23 mouse cellular contexts compared by ENCODE assay signal in genomic region chr10:121634159-121634558, GRCm38 (mm10). TPM values are rescaled to one million over a fixed set of nuclear protein-coding genes. Genes with fewer than 3 reads are reported as not detected.
"Had no signal": no experiment of that assay in that cellular context is flagged by ENCODE, and none has a peak within 500 bp of the region (broad histone marks: within the 10 kb centered on the region; RNA-seq: fewer than 3 reads in every experiment).

No protein-coding gene starts in this region.

- H3K9me3 ChIP-seq: liver, embryonic 13.5 days; megakaryocyte, embryonic 14.5 days; midbrain, embryonic 10.5 days; midbrain, embryonic 13.5 days; neural tube, embryonic 13.5 days; stomach, embryonic 15.5 days had no signal

- H3K9ac ChIP-seq: liver, embryonic 13.5 days; lung, embryonic 14.5 days; midbrain, embryonic 13.5 days; neural tube, embryonic 13.5 days; stomach, embryonic 15.5 days had no signal

- H3K4me3 ChIP-seq: layer of hippocampus, adult 2 months; left cerebral cortex, adult 2 months; liver, embryonic 13.5 days; megakaryocyte, embryonic 14.5 days; midbrain, embryonic 10.5 days; midbrain, embryonic 13.5 days; myocyte; neural tube, embryonic 13.5 days; stomach, embryonic 15.5 days had no signal

- H3K4me1 ChIP-seq: midbrain, embryonic 10.5 days; midbrain, embryonic 13.5 days; neural tube, embryonic 13.5 days; stomach, embryonic 15.5 days had no signal

- H3K36me3 ChIP-seq: liver, embryonic 13.5 days; midbrain, embryonic 10.5 days; midbrain, embryonic 13.5 days; neural tube, embryonic 13.5 days; stomach, embryonic 15.5 days had no signal

- H3K27ac ChIP-seq: kidney, postnatal 0 days; layer of hippocampus, adult 2 months; left cerebral cortex, adult 2 months; liver, embryonic 13.5 days; macrophage; midbrain, embryonic 10.5 days; midbrain, embryonic 13.5 days; neural tube, embryonic 13.5 days; stomach, embryonic 15.5 days had no signal

- ATAC-seq: lung, postnatal 0 days; midbrain, embryonic 13.5 days; midbrain, embryonic 16.5 days had no signal

- H3K27me3 ChIP-seq: liver, embryonic 13.5 days; megakaryocyte, embryonic 14.5 days; midbrain, embryonic 13.5 days; neural tube, embryonic 13.5 days; stomach, embryonic 15.5 days had no signal

- DNase-seq: kidney, postnatal 25 days; layer of hippocampus, adult 9-11 months; liver, embryonic 13.5 days; lung, embryonic 14.5 days; retina, postnatal 1 day; right cerebral cortex, postnatal 25 days; spleen, adult 18-20 months; thymus, postnatal 25 days had no signal

RNA-seq across cellular contexts. Expression of gene D930020B18Rik, which starts 7.2 kb away (rescaled TPM):
- total RNA-seq: liver, adult 2 months; monocyte, adult 5-6 weeks; neutrophil, adult 5-6 weeks had no signal
- polyA plus RNA-seq: liver, adult 2 months; liver, embryonic 13.5 days; macrophage; midbrain, embryonic 10.5 days; myocyte had no signal
